Mouse (Mus musculus) lung, postnatal 0 days (tissue): ENCODE results near the gene Olfr721-ps1.

Source experiments
- CTCF ChIP-seq: IDR thresholded peaks from 2 replicates; pipeline ENCODE4 v1.5.1; 2016; ENCODE audit warnings: antibody characterized with exemption, mild to moderate bottlenecking
- EP300 ChIP-seq: IDR thresholded peaks from 2 replicates; pipeline ENCODE4 v1.6.1; 2016; ENCODE audit warnings: antibody characterized with exemption, mild to moderate bottlenecking, control low read depth

DNA sequence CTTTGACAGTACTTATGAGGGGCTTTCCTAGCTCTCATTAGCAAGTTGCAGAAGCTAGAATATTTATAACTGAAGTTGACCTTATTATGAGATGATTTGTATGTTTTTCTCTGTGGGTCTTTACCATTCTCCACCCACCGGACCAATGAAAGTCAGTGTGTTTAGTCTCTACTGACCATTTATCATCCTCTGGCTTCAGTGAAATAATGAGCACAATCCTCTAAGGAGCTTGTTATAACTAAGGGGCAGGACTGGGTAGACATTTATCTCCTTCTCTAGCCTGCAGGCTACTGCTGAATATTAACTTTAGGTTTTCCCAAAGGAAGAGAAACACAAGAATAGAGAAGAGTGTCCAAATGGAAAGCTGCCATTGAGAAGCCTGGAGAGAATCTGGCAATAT is 5.6 kb upstream of the Olfr721-ps1 start:
- TF ChIP-seq CTCF (no peak), EP300 (no peak)
